Mouse (Mus musculus): ENCODE results near the gene Krt33a.
A peak's percentile ranks its signal among the peaks of the same experiment; 100 is the strongest.

The Krt33a gene

GRCm38 (mm10) chr11:99988530-99988929, 27.5 kb downstream of the Krt33a start:
- no peak for DNase-seq (ENCODE audit: inconsistent age in 2 of 2, low spot score in 1 of 2)

- no peak for DNase-seq (ENCODE audit: inconsistent age in 2 of 2, low spot score in 1 of 2)
These were observed 29.8 kb downstream of the Krt33a start, which contains the start of gene Krtap16-1 for GRCm38 (mm10) chr11:99986180-99986647. Gene Krtap16-1, minus strand, starts transcription at chr11:99986597.

- peak; percentile 32 to 42 for DNase-seq (ENCODE audit: inconsistent age in 2 of 2, low spot score in 1 of 2)
These were observed 30.5 kb downstream of the Krt33a start for GRCm38 (mm10) chr11:99985291-99986092.

GRCm38 (mm10) chr11:99983442-99983841, 32.6 kb downstream of the Krt33a start:
- no peak for DNase-seq (ENCODE audit: inconsistent age in 2 of 2, low spot score in 1 of 2)

- DNase-seq (ENCODE audit: inconsistent age in 2 of 2, low spot score in 1 of 2) = no peak
These were observed 33.3 kb downstream of the Krt33a start for GRCm38 (mm10) chr11:99982731-99983130.

- DNase-seq (ENCODE audit: inconsistent age in 2 of 2, low spot score in 1 of 2) = no peak
These were observed 37.1 kb downstream of the Krt33a start, which contains the start of gene Krtap29-1 for GRCm38 (mm10) chr11:99978953-99979352. Gene Krtap29-1, minus strand, starts transcription at chr11:99979053.

- no peak for DNase-seq (ENCODE audit: inconsistent age in 2 of 2, low spot score in 1 of 2)
These were observed 50.1 kb downstream of the Krt33a start for GRCm38 (mm10) chr11:99965961-99966360.

- no peak for DNase-seq (ENCODE audit: inconsistent age in 2 of 2, low spot score in 1 of 2)
These were observed 51.8 kb downstream of the Krt33a start for GRCm38 (mm10) chr11:99964213-99964612.
